Mouse (Mus musculus) ES-E14 (cell line): ENCODE results near the gene Fbn1.

ENCODE experiments used
- CHD2 ChIP-seq: IDR thresholded peaks from 2 replicates; pipeline ENCODE4 v1.6.1; 2014; ENCODE audit warnings: mild to moderate bottlenecking, low read depth, low read length, inconsistent platforms
- HCFC1 ChIP-seq: IDR thresholded peaks from 2 replicates; pipeline ENCODE4 v1.6.1; 2012; ENCODE audit warnings: low read length, inconsistent platforms, borderline replicate concordance; ENCODE audit not compliant: insufficient read depth
- MAFK ChIP-seq: IDR thresholded peaks from 2 replicates; pipeline ENCODE4 v1.6.1; 2014; ENCODE audit warnings: mild to moderate bottlenecking, low read depth, low read length, inconsistent platforms; ENCODE audit not compliant: insufficient read depth
- ZC3H11A ChIP-seq: IDR thresholded peaks from 2 replicates; pipeline ENCODE4 v1.6.1; 2012; ENCODE audit warnings: low read depth, mild to moderate bottlenecking, inconsistent platforms, low read length, borderline replicate concordance
- ZNF384 ChIP-seq: IDR thresholded peaks from 2 replicates; pipeline ENCODE4 v1.6.1; 2012; ENCODE audit warnings: low read depth, low read length, inconsistent platforms

GRCm38 (mm10) chr2:125323347-125323746 is 184.4 kb downstream of the Fbn1 start:
- TF ChIP-seq MAFK (no peak), CHD2 (no peak), ZNF384 (no peak), HCFC1 (no peak), ZC3H11A (no peak)
